Mouse (Mus musculus) heart, adult 2 months (tissue): Measurements from ENCODE around the gene Nlrp1b. TPM values are rescaled to one million over a fixed set of nuclear protein-coding genes. Genes with fewer than 3 reads are reported as not detected.

ENCODE experiments used
- DNase-seq, 2 experiments: peaks; one replicate each; pipeline ENCODE4 v3.0.0; 2021
- H3K27ac ChIP-seq: fragments of 200-600 bp; 2 replicates; pipeline ENCODE4 v1.8.1; 2022
- H3K27me3 ChIP-seq: fragments of 200-500 bp; 2 replicates; pipeline ENCODE4 v1.6.1; 2012; ENCODE audit warnings: mild to moderate bottlenecking, low read length, inconsistent platforms, mixed read lengths; ENCODE audit not compliant: control insufficient read depth, insufficient read depth
- H3K36me3 ChIP-seq: fragments of 200-500 bp; 2 replicates; pipeline ENCODE4 v1.6.1; 2012; ENCODE audit warnings: low read length, inconsistent platforms; ENCODE audit not compliant: control insufficient read depth, insufficient read depth
- H3K4me1 ChIP-seq: fragments of 200-500 bp; 2 replicates; pipeline ENCODE4 v1.6.1; 2011; ENCODE audit warnings: low read length; ENCODE audit not compliant: control insufficient read depth, insufficient read depth
- H3K4me3 ChIP-seq: fragments of 200-600 bp; 2 replicates; pipeline ENCODE4 v1.8.1; 2022
- H3K79me2 ChIP-seq: fragments of 200-500 bp; replicated peaks from 2 replicates; pipeline ENCODE4 v1.6.1; 2012; ENCODE audit warnings: mild to moderate bottlenecking, inconsistent platforms, low read length, moderate library complexity, mixed read lengths; ENCODE audit not compliant: control insufficient read depth, insufficient read depth
- H3K9ac ChIP-seq: fragments of 200-500 bp; 2 replicates; pipeline ENCODE4 v1.6.1; 2012; ENCODE audit warnings: low read depth, mild to moderate bottlenecking, control low read depth, inconsistent platforms, low read length, mixed read lengths
- CTCF ChIP-seq: fragments of 200-600 bp; IDR thresholded peaks from 2 replicates; pipeline ENCODE4 v1.8.1; 2022; ENCODE audit warnings: antibody characterized with exemption, mild to moderate bottlenecking, moderate library complexity
- EP300 ChIP-seq: fragments of 200-500 bp; IDR thresholded peaks from 2 replicates; pipeline ENCODE4 v1.6.1; 2011; ENCODE audit warnings: low read depth, low read length, control low read depth; ENCODE audit not compliant: insufficient read depth
- POLR2A ChIP-seq: fragments of 200-500 bp; IDR thresholded peaks from 2 replicates; pipeline ENCODE4 v1.6.1; 2011; ENCODE audit warnings: mild to moderate bottlenecking, low read depth, low read length, control low read depth; ENCODE audit not compliant: insufficient read depth
- WGBS: fragments of 180-500 bp; shearing (Covaris S2); methylation state at CpG from one replicate; pipeline ENCODE4 v1.1.7; 2018; 5-methylcytosine and 5-hydroxymethylcytosine counted together
- intact Hi-C: fragments of 180-260 bp; cut with DNase I; formaldehyde crosslinking; loops from one replicate; pipeline ENCODE4 v1.15.1; 2025
- long read RNA-seq: library from polyadenylated mRNA; stranded (forward); transcript quantifications from one replicate; pipeline ENCODE4 v2.0.0, GENCODE M21; 2021
- polyA plus RNA-seq: library from polyadenylated mRNA; depleted of rRNA; stranded (reverse); fragments of >200 nt; gene quantifications from 2 replicates; pipeline ENCODE4 v1.2.3, GENCODE M21; 2012; rRNA removed
- total RNA-seq, 2 experiments: library from RNA; stranded (reverse); gene quantifications; 2 replicates each; pipeline ENCODE4 v1.2.3; 2021

Nlrp1b gene
- under 1 TPM; 0.11 to 0.23 TPM for total RNA-seq
- 0.15 and 0.18 TPM in 2 replicates for polyA plus RNA-seq
- long read RNA-seq = 0 reads

- Histone ChIP-seq H3K4me3 (no peak within 1 kb of the TSS), H3K9ac (no peak within 1 kb of the TSS), H3K27me3 (no peaks in the 10 kb centered on the region), H3K27ac (no peak within 1 kb of the TSS), H3K4me1 (no peaks in the 10 kb centered on the region; the same call in 1 of the 2 replicates), H3K36me3 (no peaks in the 10 kb centered on the region), H3K79me2 (no peaks in the 10 kb centered on the region)
- peak in 1 of 2 experiments; percentile 33 for DNase-seq
- WGBS = 46% methylated on average over 2 of the region's 2 CpGs
- intact Hi-C loops = no loop called here
- no peak for TF ChIP-seq EP300
- TF ChIP-seq CTCF = no peak
- no peak for TF ChIP-seq POLR2A
Observed at GRCm38 (mm10) chr11:71230684-71231480, at the start of gene Nlrp1b. Gene Nlrp1b (minus strand): TSS chr11:71230733.

- Histone ChIP-seq H3K79me2 (no peaks in the 10 kb centered on the region), H3K9ac (no peak overlapping the region), H3K36me3 (no peaks in the 10 kb centered on the region), H3K27ac (no peak overlapping the region), H3K27me3 (no peaks in the 10 kb centered on the region), H3K4me1 (no peaks in the 10 kb centered on the region; the same call in 1 of the 2 replicates), H3K4me3 (no peak overlapping the region)
- WGBS = 61% methylated on average over 3 of the region's 3 CpGs
- DNase-seq = no peak
- no peak for TF ChIP-seq POLR2A
- no peak for TF ChIP-seq EP300
- TF ChIP-seq CTCF = no peak
- intact Hi-C loops = no loop called here
Observed at GRCm38 (mm10) chr11:71261036-71261435, 30.5 kb upstream of the Nlrp1b start.

GRCm38 (mm10) chr11:71251333-71251732, 20.8 kb upstream of the Nlrp1b start:
- Histone ChIP-seq H3K36me3 (no peaks in the 10 kb centered on the region), H3K9ac (no peak overlapping the region), H3K4me1 (no peaks in the 10 kb centered on the region), H3K27me3 (no peaks in the 10 kb centered on the region), H3K27ac (no peak overlapping the region), H3K79me2 (no peaks in the 10 kb centered on the region), H3K4me3 (no peak overlapping the region)
- WGBS = 42% methylated on average over 5 of the region's 5 CpGs
- peak in 1 of 2 experiments; percentile 42 for DNase-seq
- TF ChIP-seq POLR2A (no peak), CTCF (no peak), EP300 (no peak)
- intact Hi-C loops = no loop called here

- Histone ChIP-seq H3K27me3 (no peaks in the 10 kb centered on the region), H3K27ac (no peak overlapping the region), H3K79me2 (no peaks in the 10 kb centered on the region), H3K4me3 (no peak overlapping the region), H3K4me1 (no peaks in the 10 kb centered on the region), H3K9ac (no peak overlapping the region), H3K36me3 (no peaks in the 10 kb centered on the region)
- WGBS = 63% methylated on average over 2 of the region's 2 CpGs
- TF ChIP-seq EP300 (no peak), POLR2A (no peak), CTCF (peak; percentile 31)
- intact Hi-C loops = no loop called here
- peak in 1 of 2 experiments; percentile 8 for DNase-seq
Observed at GRCm38 (mm10) chr11:71224614-71225013, 5.9 kb downstream of the Nlrp1b start.

- no peak for TF ChIP-seq CTCF
- no peak for TF ChIP-seq EP300
- no peak for TF ChIP-seq POLR2A
- WGBS = 53% methylated on average over 4 of the region's 4 CpGs
Observed at GRCm38 (mm10) chr11:71202703-71203102, 27.8 kb downstream of the Nlrp1b start.

GRCm38 (mm10) chr11:71199349-71199748, 31.2 kb downstream of the Nlrp1b start:
- Histone ChIP-seq H3K4me1 (no peaks in the 10 kb centered on the region), H3K79me2 (no peaks in the 10 kb centered on the region), H3K9ac (no peak overlapping the region), H3K27ac (no peak overlapping the region), H3K27me3 (no peaks in the 10 kb centered on the region), H3K4me3 (no peak overlapping the region), H3K36me3 (no peaks in the 10 kb centered on the region)
- no peak for TF ChIP-seq POLR2A
- no peak for TF ChIP-seq CTCF
- TF ChIP-seq EP300 = no peak
- DNase-seq = no peak
- 74% methylated on average over 2 of the region's 2 CpGs for WGBS
- intact Hi-C loops = loop anchor here (1.0 kb wide), 1 partner anchor 30 kb away; no protein-coding TSS in a partner anchor

More at GRCm38 (mm10) chr11:71202703-71203102, 27.8 kb downstream of the Nlrp1b start:
- Histone ChIP-seq H3K9ac (no peak overlapping the region), H3K79me2 (no peaks in the 10 kb centered on the region), H3K4me3 (no peak overlapping the region), H3K4me1 (no peaks in the 10 kb centered on the region), H3K36me3 (no peaks in the 10 kb centered on the region), H3K27me3 (no peaks in the 10 kb centered on the region), H3K27ac (no peak overlapping the region)
- intact Hi-C loops = no loop called here
- DNase-seq = no peak
